Mouse (Mus musculus) neural tube, embryonic 14.5 days (tissue): Measurements from ENCODE around the gene Epha1. TPM values are rescaled to one million over a fixed set of nuclear protein-coding genes. Genes with fewer than 3 reads are reported as not detected.

Experiments
- ATAC-seq: fragments of 200-750 bp; cut with Nextera tagmentation; 2 replicates; pipeline ENCODE4 v1.8.0; 2017; ENCODE audit warnings: low read depth, mild to moderate bottlenecking, moderate TSS enrichment, moderate library complexity
- H3K27ac ChIP-seq: fragments of 300-500 bp; sonication (generic); 2 replicates; pipeline ENCODE4 v1.5.1; 2014; ENCODE audit warnings: low read depth, mild to moderate bottlenecking, control low read depth, low read length, moderate library complexity, mixed read lengths
- H3K27me3 ChIP-seq: fragments of 300-500 bp; sonication (generic); 2 replicates; pipeline ENCODE4 v1.6.1; 2014; ENCODE audit warnings: low read length; ENCODE audit not compliant: control insufficient read depth, insufficient read depth
- H3K36me3 ChIP-seq: fragments of 300-500 bp; sonication (generic); 2 replicates; pipeline ENCODE4 v1.6.1; 2014; ENCODE audit warnings: low read length, mixed read lengths; ENCODE audit not compliant: control insufficient read depth, insufficient read depth
- H3K4me1 ChIP-seq: fragments of 300-500 bp; sonication (generic); 2 replicates; pipeline ENCODE4 v1.6.1; 2014; ENCODE audit warnings: low read length; ENCODE audit not compliant: control insufficient read depth, insufficient read depth
- H3K4me2 ChIP-seq: fragments of 300-500 bp; sonication (generic); 2 replicates; pipeline ENCODE4 v1.6.1; 2014; ENCODE audit warnings: mild to moderate bottlenecking, low read depth, low read length, control low read depth
- H3K4me3 ChIP-seq: fragments of 300-500 bp; sonication (generic); 2 replicates; pipeline ENCODE4 v1.5.1; 2014; ENCODE audit warnings: low read depth, low read length, control low read depth, mixed read lengths
- H3K9ac ChIP-seq: fragments of 300-500 bp; sonication (generic); replicated peaks from 2 replicates; pipeline ENCODE4 v1.6.1; 2014; ENCODE audit warnings: low read depth, mild to moderate bottlenecking, control low read depth, low read length, mixed read lengths
- H3K9me3 ChIP-seq: fragments of 300-500 bp; sonication (generic); 2 replicates; pipeline ENCODE4 v1.6.1; 2016; ENCODE audit warnings: low read length; ENCODE audit not compliant: control insufficient read depth
- WGBS: fragments of 180-500 bp; shearing (Covaris S2); extraction: QIAGEN DNeasy Blood & Tissue Kit; methylation state at CpG from one replicate; pipeline ENCODE4 v1.1.7; 2014; 5-methylcytosine and 5-hydroxymethylcytosine counted together
- polyA plus RNA-seq: library from polyadenylated mRNA; unstranded; fragments of >200 nt; fragmentation: Nextera tagmentation; extraction: Ambion mirVana; gene quantifications from 2 replicates; pipeline ENCODE4 v1.2.1, GENCODE M21; 2014

Gene Epha1
- polyA plus RNA-seq, 1 experiment from 2014 or later = 0.15 TPM

GRCm38 (mm10) chr6:42369870-42370269 lies 3.2 kb downstream of the Epha1 start:
- H3K4me3 ChIP-seq = no peak overlapping the region
- H3K4me2 ChIP-seq = no peak overlapping the region
- 13% methylated on average over 3 of the region's 3 CpGs for WGBS
- H3K9me3 ChIP-seq = no peaks in the 10 kb centered on the region
- H3K27me3 ChIP-seq = 0 out of 2 replicates have a peak, but pooled peaks cover 5% of the 10 kb centered on the region
- 0 out of 2 replicates have a peak, but pooled peaks cover 4% of the 10 kb centered on the region for H3K4me1 ChIP-seq
- no peak overlapping the region for H3K27ac ChIP-seq
- no peak for ATAC-seq
- H3K9ac ChIP-seq = no peak overlapping the region
- H3K36me3 ChIP-seq = no peaks in the 10 kb centered on the region

- Histone ChIP-seq H3K9ac (no peak overlapping the region), H3K27ac (no peak overlapping the region), H3K4me1 (no peaks in the 10 kb centered on the region), H3K9me3 (no peaks in the 10 kb centered on the region), H3K27me3 (no peaks in the 10 kb centered on the region), H3K36me3 (no peaks in the 10 kb centered on the region), H3K4me3 (no peak overlapping the region), H3K4me2 (no peak overlapping the region)
- no peak for ATAC-seq
- WGBS = 91% methylated on average over 6 of the region's 6 CpGs
Observed at GRCm38 (mm10) chr6:42365215-42365614, 7.9 kb downstream of the Epha1 start.

- no peak for ATAC-seq
- 95% methylated on average over 15 of the region's 15 CpGs for WGBS
Observed at GRCm38 (mm10) chr6:42364607-42365006, 8.5 kb downstream of the Epha1 start.

GRCm38 (mm10) chr6:42364066-42364465 lies 9.0 kb downstream of the Epha1 start:
- Histone ChIP-seq H3K9me3 (no peaks in the 10 kb centered on the region), H3K4me1 (no peaks in the 10 kb centered on the region), H3K27ac (no peak overlapping the region), H3K27me3 (no peaks in the 10 kb centered on the region), H3K9ac (no peak overlapping the region), H3K4me2 (no peak overlapping the region), H3K4me3 (no peak overlapping the region), H3K36me3 (no peaks in the 10 kb centered on the region)
- 86% methylated on average over 4 of the region's 4 CpGs for WGBS
- ATAC-seq = no peak

More at GRCm38 (mm10) chr6:42364607-42365006, 8.5 kb downstream of the Epha1 start:
- Histone ChIP-seq H3K4me3 (no peak overlapping the region), H3K4me2 (no peak overlapping the region), H3K9ac (no peak overlapping the region), H3K4me1 (no peaks in the 10 kb centered on the region), H3K27me3 (no peaks in the 10 kb centered on the region), H3K36me3 (no peaks in the 10 kb centered on the region), H3K27ac (no peak overlapping the region), H3K9me3 (no peaks in the 10 kb centered on the region)

GRCm38 (mm10) chr6:42362974-42363373 lies 10.1 kb downstream of the Epha1 start:
- H3K9me3 ChIP-seq = no peaks in the 10 kb centered on the region
- ATAC-seq = peak; percentile 32; the same call in 1 of the 2 replicates
- H3K4me1 ChIP-seq = no peaks in the 10 kb centered on the region
- no peak overlapping the region for H3K27ac ChIP-seq
- H3K36me3 ChIP-seq = no peaks in the 10 kb centered on the region
- H3K4me2 ChIP-seq = no peak overlapping the region
- H3K4me3 ChIP-seq = no peak overlapping the region
- H3K27me3 ChIP-seq = no peaks in the 10 kb centered on the region
- H3K9ac ChIP-seq = no peak overlapping the region
- 64% methylated on average over 3 of the region's 3 CpGs for WGBS

GRCm38 (mm10) chr6:42362497-42362896 lies 10.6 kb downstream of the Epha1 start:
- no peak overlapping the region for H3K4me3 ChIP-seq
- no peak overlapping the region for H3K4me2 ChIP-seq
- H3K9ac ChIP-seq = no peak overlapping the region
- H3K27ac ChIP-seq = no peak overlapping the region
- WGBS = 94% methylated on average over 1 of the region's 1 CpGs
- no peaks in the 10 kb centered on the region for H3K9me3 ChIP-seq
- ATAC-seq = no peak
- H3K27me3 ChIP-seq = no peaks in the 10 kb centered on the region
- H3K4me1 ChIP-seq = no peaks in the 10 kb centered on the region
- H3K36me3 ChIP-seq = peaks cover 5% of the 10 kb centered on the region; the same call in 1 of the 2 replicates

GRCm38 (mm10) chr6:42362074-42362473 lies 11.0 kb downstream of the Epha1 start:
- no peak for ATAC-seq
- Histone ChIP-seq H3K4me2 (no peak overlapping the region), H3K27ac (no peak overlapping the region), H3K9ac (no peak overlapping the region), H3K9me3 (no peaks in the 10 kb centered on the region), H3K36me3 (peaks cover 9% of the 10 kb centered on the region), H3K4me1 (no peaks in the 10 kb centered on the region), H3K27me3 (no peaks in the 10 kb centered on the region), H3K4me3 (no peak overlapping the region)
- WGBS = 73% methylated on average over 1 of the region's 1 CpGs

GRCm38 (mm10) chr6:42361041-42361895 lies 11.8 kb downstream of the Epha1 start:
- no peaks in the 10 kb centered on the region for H3K4me1 ChIP-seq
- ATAC-seq = no peak

GRCm38 (mm10) chr6:42360231-42360840 lies 12.7 kb downstream of the Epha1 start:
- Histone ChIP-seq H3K36me3 (peaks cover 26% of the 10 kb centered on the region), H3K4me1 (no peaks in the 10 kb centered on the region), H3K27me3 (no peaks in the 10 kb centered on the region), H3K9ac (no peak overlapping the region), H3K4me2 (no peak overlapping the region), H3K4me3 (no peak overlapping the region), H3K27ac (no peak overlapping the region), H3K9me3 (no peaks in the 10 kb centered on the region)
- WGBS = 91% methylated on average over 6 of the region's 6 CpGs
- no peak for ATAC-seq

More at GRCm38 (mm10) chr6:42361041-42361895, 11.8 kb downstream of the Epha1 start:
- Histone ChIP-seq H3K4me2 (no peak overlapping the region), H3K9ac (no peak overlapping the region), H3K9me3 (no peaks in the 10 kb centered on the region), H3K4me3 (no peak overlapping the region), H3K27ac (no peak overlapping the region), H3K27me3 (no peaks in the 10 kb centered on the region), H3K36me3 (peaks cover 17% of the 10 kb centered on the region)
- 95% methylated on average over 13 of the region's 13 CpGs for WGBS
